Mouse (Mus musculus): Measurements from ENCODE around the gene Chd1l. TPM values are rescaled to one million over a fixed set of nuclear protein-coding genes. Genes with fewer than 3 reads are reported as not detected.
A peak's percentile ranks its signal among the peaks of the same experiment; 100 is the strongest.

Gene Chd1l
- total RNA-seq, 4 experiments from 2014 or later: 9.4 to 12.2 (median 10.5) TPM

GRCm38 (mm10) chr3:97535660-97536059, 74.3 kb downstream of the Chd1l start:
- no peak for DNase-seq (ENCODE audit: low spot score in 2 of 2)

DNA sequence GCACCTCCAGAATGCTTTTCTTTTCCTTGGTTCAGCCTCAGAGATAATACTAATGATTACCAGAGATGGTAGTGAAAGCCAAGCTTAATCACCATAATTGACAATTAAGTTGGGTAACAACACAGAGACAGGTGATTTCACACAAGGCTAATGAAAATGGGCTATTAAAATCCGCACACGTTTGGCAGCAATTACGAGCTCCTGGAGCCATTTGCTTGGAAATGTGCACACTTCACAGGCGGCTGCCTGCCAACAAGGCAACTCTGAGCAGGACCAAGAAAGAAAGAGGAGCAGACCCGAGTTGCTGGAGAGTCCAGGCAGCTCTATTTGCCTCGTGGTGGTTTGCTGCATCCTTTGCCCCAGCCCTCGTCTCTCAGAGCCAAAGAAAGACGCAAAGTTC, 84.5 kb downstream of the Chd1l start:
- peak in 1 of 2 experiments; percentile 14 for DNase-seq (ENCODE audit: low spot score in 2 of 2)

GRCm38 (mm10) chr3:97524835-97525234, 85.2 kb downstream of the Chd1l start:
- peak in 1 of 2 experiments; percentile 20 for DNase-seq (ENCODE audit: low spot score in 2 of 2)

DNA sequence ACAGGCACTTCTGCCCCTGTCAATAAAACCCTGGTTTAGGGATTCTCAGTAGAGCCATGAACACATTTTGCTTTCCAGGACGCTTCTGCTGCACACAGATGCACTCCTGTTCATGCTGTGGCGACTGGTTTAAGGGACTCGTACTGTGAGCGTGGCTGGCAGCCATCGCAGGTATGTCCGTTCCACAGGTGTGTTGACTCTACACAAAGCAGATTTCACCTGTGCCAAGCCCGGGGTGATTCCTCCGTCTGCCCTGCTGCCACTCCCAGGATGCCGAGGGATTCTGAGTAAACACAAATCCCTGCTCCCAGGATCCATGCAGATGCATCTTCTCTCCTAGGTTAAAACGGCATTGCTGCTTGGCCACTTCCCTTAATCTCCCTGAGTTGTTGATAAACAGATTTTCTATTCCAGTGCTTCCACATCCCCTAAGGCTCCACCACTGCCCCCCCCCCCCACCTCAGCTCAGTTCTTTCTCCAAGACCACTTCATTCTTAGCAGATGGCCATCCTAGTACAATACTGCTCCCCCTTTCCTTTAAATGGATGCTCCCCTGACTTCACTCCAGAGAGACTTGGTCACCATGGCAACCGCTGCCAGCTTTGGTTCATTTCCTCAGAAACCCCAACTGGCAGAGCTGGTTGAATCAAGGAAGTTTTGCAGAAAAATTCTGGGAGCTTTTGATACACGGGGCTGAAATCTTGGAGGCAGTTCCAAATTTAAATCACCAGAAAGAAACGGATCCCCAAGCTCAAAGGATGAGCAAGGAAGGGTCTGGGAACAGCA, 87.9 kb downstream of the Chd1l start:
- DNase-seq (ENCODE audit: low spot score in 2 of 2): peak; percentile 78 to 81

GRCm38 (mm10) chr3:97519883-97520282, 90.1 kb downstream of the Chd1l start:
- peak in 1 of 2 experiments; percentile 5 for DNase-seq (ENCODE audit: low spot score in 2 of 2)

- DNase-seq (ENCODE audit: low spot score in 2 of 2): no peak
Measured at GRCm38 (mm10) chr3:97512296-97512695, 97.7 kb downstream of the Chd1l start.

Other genes with a start within 250 kb of the Chd1l start
- gene Olfr1402, start 188.2 kb downstream of the Chd1l start, total RNA-seq (2022): not detected
- gene Fmo5, start 18.6 kb upstream of the Chd1l start, total RNA-seq (2022): 1 to 10 TPM; 4.2 to 6.9 (median 5.8) TPM
- gene Prkab2, start 48.0 kb upstream of the Chd1l start, total RNA-seq (2022): 10 to 100 TPM; 27.4 to 46.3 (median 35.7) TPM
- not detected for gene Gm17651, start 64.5 kb upstream of the Chd1l start, total RNA-seq (2022)

Data from layer of hippocampus, adult 8-10 months (tissue).